10 mouse cellular contexts compared by ENCODE assay signal in genomic region chr4:10124252-10124651, GRCm38 (mm10).
DNase-seq lines count a peak whose midpoint lies in the region; ATAC-seq and TF ChIP-seq lines count a peak whose summit lies in the region.
"Had no signal": no experiment of that assay in that cellular context is flagged by ENCODE, and none has a peak within 500 bp of the region (broad histone marks: within the 10 kb centered on the region; RNA-seq: fewer than 3 reads in every experiment).

No protein-coding gene starts in this region.

- TF ChIP-seq CTCF in midbrain, postnatal 0 days (IDR thresholded peaks at IDR 0.05): no peak

- H3K36me3 ChIP-seq in forebrain, embryonic 13.5 days (ENCODE audit: poor library complexity, severe bottlenecking): no peaks in the 10 kb centered on the region
- H3K36me3 ChIP-seq in forebrain, embryonic 11.5 days (ENCODE audit: control insufficient read depth, insufficient read depth, low read length): no peaks in the 10 kb centered on the region; the same call in 1 of the 2 replicates
- H3K36me3 ChIP-seq in midbrain, postnatal 0 days (ENCODE audit: insufficient read depth, low read length): no peaks in the 10 kb centered on the region
- H3K36me3 ChIP-seq in midbrain, embryonic 16.5 days (ENCODE audit: control insufficient read depth, insufficient read depth, low read length): no peaks in the 10 kb centered on the region

- no peaks in the 10 kb centered on the region for H3K27me3 ChIP-seq in forebrain, embryonic 13.5 days
- H3K27me3 ChIP-seq in forebrain, embryonic 11.5 days (ENCODE audit: control insufficient read depth, insufficient read depth, low read length): no peaks in the 10 kb centered on the region
- H3K27me3 ChIP-seq in midbrain, postnatal 0 days (ENCODE audit: insufficient read depth, low read length): no peaks in the 10 kb centered on the region
- H3K27me3 ChIP-seq in midbrain, embryonic 16.5 days (ENCODE audit: control insufficient read depth, insufficient read depth, low read depth, low read length): no peaks in the 10 kb centered on the region

- H3K9me3 ChIP-seq in forebrain, embryonic 13.5 days (replicated peaks): no peaks in the 10 kb centered on the region
- no peaks in the 10 kb centered on the region for H3K9me3 ChIP-seq in forebrain, embryonic 11.5 days (ENCODE audit: control insufficient read depth, low read length)
- H3K9me3 ChIP-seq in midbrain, postnatal 0 days (ENCODE audit: low read length): 0 out of 2 replicates have a peak, but pooled peaks cover 5% of the 10 kb centered on the region
- H3K9me3 ChIP-seq in midbrain, embryonic 16.5 days (replicated peaks; ENCODE audit: control insufficient read depth, low read length, poor library complexity, severe bottlenecking): peaks cover 6% of the 10 kb centered on the region; the same call in 1 of the 2 replicates

- WGBS in forebrain, embryonic 13.5 days: 57% methylated on average over 2 of the region's 2 CpGs
- WGBS in forebrain, embryonic 11.5 days: 64% methylated on average over 2 of the region's 2 CpGs
- 44% methylated on average over 2 of the region's 2 CpGs for WGBS in midbrain, postnatal 0 days
- WGBS in midbrain, embryonic 16.5 days: 47% methylated on average over 2 of the region's 2 CpGs

- ATAC-seq in forebrain, embryonic 13.5 days: peak; percentile 51; the same call in 1 of the 2 replicates
- no peak for ATAC-seq in forebrain, embryonic 11.5 days (replicated peaks; ENCODE audit: low FRiP score)
- no peak for ATAC-seq in midbrain, postnatal 0 days (ENCODE audit: low FRiP score)
- ATAC-seq in midbrain, embryonic 16.5 days: no peak; the same call in 1 of the 2 replicates
- ATAC-seq in monocyte, adult 5-6 weeks (replicated peaks; ENCODE audit: insufficient number of reproducible peaks, low FRiP score, low TSS enrichment, poor library complexity, severe bottlenecking): no peak
- ATAC-seq in erythroblast, adult 5-6 weeks (replicated peaks; ENCODE audit: low FRiP score, poor library complexity, severe bottlenecking): no peak

- H3K27ac ChIP-seq in forebrain, embryonic 13.5 days: no peak overlapping the region
- H3K27ac ChIP-seq in forebrain, embryonic 11.5 days (ENCODE audit: low read depth, low read length): no peak overlapping the region
- no peak overlapping the region for H3K27ac ChIP-seq in midbrain, postnatal 0 days (ENCODE audit: low read depth, low read length)
- no peak overlapping the region for H3K27ac ChIP-seq in midbrain, embryonic 16.5 days (ENCODE audit: low read length)

- intact Hi-C loops in gastrocnemius, postnatal 36 days (cut with DNase I): no loop called here

- H3K4me3 ChIP-seq in forebrain, embryonic 13.5 days: no peak overlapping the region
- H3K4me3 ChIP-seq in forebrain, embryonic 11.5 days (ENCODE audit: low read depth, low read length): no peak overlapping the region
- H3K4me3 ChIP-seq in midbrain, postnatal 0 days (ENCODE audit: low read depth, low read length): no peak overlapping the region
- no peak overlapping the region for H3K4me3 ChIP-seq in midbrain, embryonic 16.5 days (ENCODE audit: low read depth, low read length)

- no peaks in the 10 kb centered on the region for H3K4me1 ChIP-seq in forebrain, embryonic 13.5 days
- no peaks in the 10 kb centered on the region for H3K4me1 ChIP-seq in forebrain, embryonic 11.5 days (replicated peaks; ENCODE audit: control insufficient read depth, insufficient read depth, low read length)
- H3K4me1 ChIP-seq in midbrain, postnatal 0 days (ENCODE audit: insufficient read depth, low read length): no peaks in the 10 kb centered on the region
- H3K4me1 ChIP-seq in midbrain, embryonic 16.5 days (ENCODE audit: control insufficient read depth, insufficient read depth, low read length): no peaks in the 10 kb centered on the region

- no peak overlapping the region for H3K4me2 ChIP-seq in forebrain, embryonic 13.5 days
- H3K4me2 ChIP-seq in forebrain, embryonic 11.5 days (ENCODE audit: low read depth, low read length, severe bottlenecking): no peak overlapping the region
- H3K4me2 ChIP-seq in midbrain, postnatal 0 days (ENCODE audit: low read depth, low read length, poor library complexity, severe bottlenecking): no peak overlapping the region
- H3K4me2 ChIP-seq in midbrain, embryonic 16.5 days (ENCODE audit: low read length): no peak overlapping the region
- H3K4me2 ChIP-seq: midbrain, embryonic 11.5 days had no signal

- no peak overlapping the region for H3K9ac ChIP-seq in forebrain, embryonic 13.5 days
- H3K9ac ChIP-seq in forebrain, embryonic 11.5 days (ENCODE audit: low read length): no peak overlapping the region
- no peak overlapping the region for H3K9ac ChIP-seq in midbrain, postnatal 0 days (replicated peaks; ENCODE audit: low read length, poor library complexity, severe bottlenecking)
- H3K9ac ChIP-seq in midbrain, embryonic 16.5 days (ENCODE audit: low read depth, low read length): no peak overlapping the region

- no peak for DNase-seq in forebrain, embryonic 11.5 days (ENCODE audit: low spot score)
- peak; percentile 53 for DNase-seq in midbrain, postnatal 0 days (ENCODE audit: low spot score)
- DNase-seq in gastrocnemius, postnatal 36 days: peak; percentile 33 to 45
- peak; percentile 8 to 19 for DNase-seq in layer of hippocampus, postnatal 25 days (ENCODE audit: extremely low spot score in 1 of 2, low spot score in 1 of 2)
- DNase-seq: thymus, adult 18-20 months had no signal
